Mouse (Mus musculus) forebrain, embryonic 12.5 days (tissue): ENCODE data around the gene Rgl2. TPM values are rescaled to one million over a fixed set of nuclear protein-coding genes. Genes with fewer than 3 reads are reported as not detected.
"Not testable (repeated sequence)": the region's sequence is repeated elsewhere in the genome, so short reads cannot be mapped to it uniquely, and the experiment has no call there.

Experiments used
- ATAC-seq: fragments of 200-750 bp; cut with Nextera tagmentation; 2 replicates; pipeline ENCODE4 v1.8.0; 2017; ENCODE audit warnings: moderate TSS enrichment; ENCODE audit not compliant: low FRiP score
- H3K27ac ChIP-seq: fragments of 300-500 bp; sonication (generic); 2 replicates; pipeline ENCODE4 v1.5.1; 2016; ENCODE audit warnings: mild to moderate bottlenecking
- H3K27me3 ChIP-seq: fragments of 300-500 bp; sonication (generic); 2 replicates; pipeline ENCODE4 v1.6.1; 2016; ENCODE audit warnings: mild to moderate bottlenecking
- H3K36me3 ChIP-seq: fragments of 300-500 bp; sonication (generic); replicated peaks from 2 replicates; pipeline ENCODE4 v1.6.1; 2016; ENCODE audit warnings: mild to moderate bottlenecking
- H3K4me1 ChIP-seq: fragments of 300-500 bp; sonication (generic); 2 replicates; pipeline ENCODE4 v1.6.1; 2016
- H3K4me2 ChIP-seq: fragments of 300-500 bp; sonication (generic); 2 replicates; pipeline ENCODE4 v1.6.1; 2016; ENCODE audit warnings: mild to moderate bottlenecking, moderate library complexity
- H3K4me3 ChIP-seq: fragments of 300-500 bp; sonication (generic); replicated peaks from 2 replicates; pipeline ENCODE4 v1.5.1; 2016; ENCODE audit warnings: mild to moderate bottlenecking
- H3K9ac ChIP-seq: fragments of 300-500 bp; sonication (generic); 2 replicates; pipeline ENCODE4 v1.6.1; 2016; ENCODE audit warnings: mild to moderate bottlenecking
- H3K9me3 ChIP-seq: fragments of 300-500 bp; sonication (generic); 2 replicates; pipeline ENCODE4 v1.6.1; 2016
- WGBS: fragments of 180-500 bp; shearing (Covaris S2); methylation state at CpG from one replicate; pipeline ENCODE4 v1.1.7; 2016; 5-methylcytosine and 5-hydroxymethylcytosine counted together
- polyA plus RNA-seq: library from polyadenylated mRNA; unstranded; fragments of >200 nt; fragmentation: Nextera tagmentation; extraction: Ambion mirVana; gene quantifications from 2 replicates; pipeline ENCODE4 v1.2.1, GENCODE M21; 2016

Gene Rgl2
- 53.7 and 55.9 TPM in 2 replicates for polyA plus RNA-seq

GRCm38 (mm10) chr17:33929371-33930279 is at the start of gene Rgl2:
Gene Rgl2, plus strand, starts transcription at chr17:33929543.
- Histone ChIP-seq H3K9ac (peak within 1 kb of the TSS; percentile 94), H3K9me3 (no peaks in the 10 kb centered on the region), H3K27ac (peak within 1 kb of the TSS; percentile 97), H3K4me1 (peaks cover 25% of the 10 kb centered on the region), H3K4me2 (peak within 1 kb of the TSS; percentile 100), H3K27me3 (no peaks in the 10 kb centered on the region), H3K4me3 (peak within 1 kb of the TSS; percentile 84), H3K36me3 (peaks cover 50% of the 10 kb centered on the region)
- ATAC-seq: peak; percentile 88
- under 1% methylated on average over 66 of the region's 80 CpGs for WGBS

DNA sequence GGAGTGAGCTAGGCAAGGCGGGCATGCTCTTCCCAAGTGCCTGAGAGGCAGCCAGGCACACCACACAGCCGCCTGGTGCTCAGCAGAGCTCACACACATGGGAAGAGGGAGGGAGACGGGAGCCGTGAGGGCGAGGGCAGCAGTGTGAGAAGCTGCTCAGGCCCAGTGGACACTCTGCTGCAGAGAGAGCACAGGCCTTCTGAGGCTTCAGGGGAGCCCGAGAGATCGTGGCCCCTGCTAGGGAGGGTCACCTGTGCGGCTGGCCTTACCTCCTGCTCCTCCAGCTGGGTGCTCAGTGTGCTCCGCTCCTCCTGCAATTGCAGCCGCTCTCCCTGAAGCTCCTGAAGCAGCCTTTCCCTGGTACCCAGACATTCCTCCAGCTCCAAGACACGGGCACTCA is 45.0 kb upstream of the Rgl2 start:
- not testable (repeated sequence) for H3K27ac ChIP-seq, H3K4me3 ChIP-seq, H3K9me3 ChIP-seq, ATAC-seq, H3K4me2 ChIP-seq, H3K27me3 ChIP-seq, H3K9ac ChIP-seq
- Histone ChIP-seq H3K4me1 (peaks cover 12% of the 10 kb centered on the region), H3K36me3 (peaks cover 52% of the 10 kb centered on the region)
- WGBS: 92% methylated on average over 10 of the region's 11 CpGs

GRCm38 (mm10) chr17:33887802-33888201 is 41.5 kb upstream of the Rgl2 start:
- H3K4me3 ChIP-seq, ATAC-seq, H3K9ac ChIP-seq, H3K27me3 ChIP-seq, H3K9me3 ChIP-seq, H3K27ac ChIP-seq: not testable (repeated sequence)
- WGBS: 89% methylated on average over 2 of the region's 2 CpGs
- Histone ChIP-seq H3K4me2 (peak overlapping the region; percentile 31), H3K4me1 (peaks cover 13% of the 10 kb centered on the region), H3K36me3 (peaks cover 26% of the 10 kb centered on the region)

- peaks cover 13% of the 10 kb centered on the region for H3K4me1 ChIP-seq
- not testable (repeated sequence) for H3K27me3 ChIP-seq, ATAC-seq, H3K9ac ChIP-seq, H3K4me3 ChIP-seq, H3K9me3 ChIP-seq, H3K27ac ChIP-seq
- H3K4me2 ChIP-seq: peak overlapping the region; percentile 31
- H3K36me3 ChIP-seq: peaks cover 22% of the 10 kb centered on the region
These were observed 41.1 kb upstream of the Rgl2 start for GRCm38 (mm10) chr17:33888230-33888629.

- H3K4me2 ChIP-seq: peak overlapping the region; percentile 69
- H3K9me3 ChIP-seq, H3K27me3 ChIP-seq, ATAC-seq: not testable (repeated sequence)
- H3K36me3 ChIP-seq: peaks cover 17% of the 10 kb centered on the region
- H3K27ac ChIP-seq: peak overlapping the region; percentile 76
- H3K4me1 ChIP-seq: peaks cover 13% of the 10 kb centered on the region
- H3K9ac ChIP-seq: peak overlapping the region; percentile 69
- WGBS: under 1% methylated on average over 41 of the region's 44 CpGs
- H3K4me3 ChIP-seq: peak overlapping the region; percentile 72
These were observed 39.3 kb upstream of the Rgl2 start for GRCm38 (mm10) chr17:33889941-33890532.

GRCm38 (mm10) chr17:33890533-33891059 is 38.7 kb upstream of the Rgl2 start, which contains the start of gene Kifc1:
Gene Kifc1, minus strand, starts transcription at chr17:33890661.
- H3K4me1 ChIP-seq: peaks cover 13% of the 10 kb centered on the region
- peak within 1 kb of the TSS; percentile 76 for H3K27ac ChIP-seq
- H3K36me3 ChIP-seq: peaks cover 14% of the 10 kb centered on the region
- H3K9ac ChIP-seq: peak within 1 kb of the TSS; percentile 69
- WGBS: under 1% methylated on average over 49 of the region's 49 CpGs
- ATAC-seq: peak; percentile 98
- H3K9me3 ChIP-seq: no peaks in the 10 kb centered on the region
- H3K4me3 ChIP-seq: peak within 1 kb of the TSS; percentile 72
- H3K4me2 ChIP-seq: peak within 1 kb of the TSS; percentile 69
- H3K27me3 ChIP-seq: no peaks in the 10 kb centered on the region; the same call in 1 of the 2 replicates

DNA sequence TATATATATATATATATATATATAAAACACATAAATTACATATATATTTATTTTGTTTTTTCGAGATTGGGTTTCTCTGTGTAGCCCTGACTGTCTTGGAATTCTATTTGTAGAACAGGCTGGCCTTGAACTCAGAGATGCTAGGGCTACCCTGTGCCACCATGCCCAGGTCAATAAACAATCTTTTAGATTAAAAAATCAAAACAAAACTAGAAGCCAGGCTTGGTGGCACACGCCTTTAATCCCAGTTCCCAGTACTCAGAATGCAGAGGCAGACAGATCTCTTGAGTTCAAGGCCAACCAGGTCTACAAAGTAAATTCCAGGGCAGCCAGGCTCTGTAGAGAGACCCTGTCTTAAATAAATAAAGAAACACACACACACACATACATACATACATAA is 38.0 kb upstream of the Rgl2 start:
- WGBS: 64% methylated on average over 2 of the region's 2 CpGs

DNA sequence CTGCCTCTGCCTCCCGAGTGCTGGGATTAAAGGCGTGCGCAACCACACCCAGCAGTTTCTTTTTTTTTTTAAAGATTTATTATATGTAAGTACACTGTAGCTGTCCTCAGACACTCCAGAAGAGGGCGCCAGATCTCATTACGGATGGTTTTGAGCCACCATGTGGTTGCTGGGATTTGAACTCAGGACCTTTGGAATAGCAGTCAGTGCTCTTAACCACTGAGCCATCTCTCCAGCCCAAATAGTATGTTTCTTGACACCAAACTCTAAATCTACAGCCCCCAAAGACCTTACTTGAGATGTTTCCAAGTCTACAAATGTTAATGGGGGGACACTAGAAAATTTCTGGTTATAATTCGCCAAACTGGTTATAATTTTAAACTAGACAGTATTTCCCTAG is 37.5 kb upstream of the Rgl2 start:
- not testable (repeated sequence) for H3K9me3 ChIP-seq, H3K9ac ChIP-seq, H3K27me3 ChIP-seq, H3K4me2 ChIP-seq, H3K4me3 ChIP-seq, H3K27ac ChIP-seq, ATAC-seq, H3K36me3 ChIP-seq
- 74% methylated on average over 6 of the region's 6 CpGs for WGBS
- peaks cover 13% of the 10 kb centered on the region for H3K4me1 ChIP-seq

More for the DNA sequence above, 38.0 kb upstream of the Rgl2 start:
- no peak overlapping the region for H3K4me2 ChIP-seq
- H3K4me1 ChIP-seq: peaks cover 13% of the 10 kb centered on the region
- no peak overlapping the region for H3K9ac ChIP-seq
- ATAC-seq: no peak
- no peaks in the 10 kb centered on the region; the same call in 1 of the 2 replicates for H3K27me3 ChIP-seq
- H3K4me3 ChIP-seq: no peak overlapping the region
- H3K9me3 ChIP-seq: no peaks in the 10 kb centered on the region
- H3K36me3 ChIP-seq: peaks cover 6% of the 10 kb centered on the region
- H3K27ac ChIP-seq: no peak overlapping the region

- ATAC-seq: no peak
- H3K9me3 ChIP-seq: no peaks in the 10 kb centered on the region
- no peaks in the 10 kb centered on the region; the same call in 1 of the 2 replicates for H3K27me3 ChIP-seq
- no peak overlapping the region for H3K4me3 ChIP-seq
- H3K4me2 ChIP-seq: no peak overlapping the region
- H3K27ac ChIP-seq: no peak overlapping the region
- no peaks in the 10 kb centered on the region for H3K36me3 ChIP-seq
- peaks cover 13% of the 10 kb centered on the region for H3K4me1 ChIP-seq
- 28% methylated on average over 7 of the region's 7 CpGs for WGBS
- H3K9ac ChIP-seq: no peak overlapping the region
These were observed 36.9 kb upstream of the Rgl2 start for GRCm38 (mm10) chr17:33892429-33892828.

- H3K27me3 ChIP-seq, H3K9ac ChIP-seq, H3K36me3 ChIP-seq, H3K4me2 ChIP-seq, ATAC-seq, H3K4me3 ChIP-seq, H3K9me3 ChIP-seq, H3K27ac ChIP-seq: not testable (repeated sequence)
- 82% methylated on average over 4 of the region's 4 CpGs for WGBS
- peaks cover 13% of the 10 kb centered on the region for H3K4me1 ChIP-seq
These were observed 36.3 kb upstream of the Rgl2 start for GRCm38 (mm10) chr17:33893011-33893410.

GRCm38 (mm10) chr17:33897114-33897794 is 32.1 kb upstream of the Rgl2 start:
- Histone ChIP-seq H3K9ac (no peak overlapping the region), H3K4me2 (no peak overlapping the region), H3K36me3 (no peaks in the 10 kb centered on the region), H3K9me3 (no peaks in the 10 kb centered on the region), H3K4me1 (no peaks in the 10 kb centered on the region), H3K27ac (no peak overlapping the region), H3K27me3 (no peaks in the 10 kb centered on the region; the same call in 1 of the 2 replicates), H3K4me3 (no peak overlapping the region)
- ATAC-seq: no peak
- WGBS: 39% methylated on average over 6 of the region's 6 CpGs

- not testable (repeated sequence) for H3K36me3 ChIP-seq, H3K4me2 ChIP-seq, H3K4me1 ChIP-seq, H3K27ac ChIP-seq, H3K27me3 ChIP-seq, H3K4me3 ChIP-seq, H3K9me3 ChIP-seq, H3K9ac ChIP-seq, ATAC-seq
- 80% methylated on average over 4 of the region's 4 CpGs for WGBS
These were observed 31.1 kb upstream of the Rgl2 start for GRCm38 (mm10) chr17:33898193-33898592.
